Mouse (Mus musculus) limb, embryonic 14.5 days (tissue): Measurements from ENCODE around the gene Fndc3b. TPM values are rescaled to one million over a fixed set of nuclear protein-coding genes. Genes with fewer than 3 reads are reported as not detected.

ENCODE experiments used
- ATAC-seq: fragments of 200-750 bp; cut with Nextera tagmentation; 2 replicates; pipeline ENCODE4 v1.8.0; 2017; ENCODE audit warnings: low read depth, moderate number of reproducible peaks, moderate TSS enrichment; ENCODE audit not compliant: low FRiP score
- DNase-seq: peaks from one replicate; pipeline ENCODE4 v3.0.0-alpha.2; 2015; ENCODE audit warnings: low spot score
- H3K27ac ChIP-seq: fragments of 300-500 bp; sonication (generic); replicated peaks from 2 replicates; pipeline ENCODE4 v1.5.1; 2014; ENCODE audit warnings: low read depth, mild to moderate bottlenecking, low read length, moderate library complexity, mixed read lengths
- H3K27me3 ChIP-seq: fragments of 300-500 bp; sonication (generic); 2 replicates; pipeline ENCODE4 v1.6.1; 2014; ENCODE audit warnings: low read length, mixed read lengths; ENCODE audit not compliant: control insufficient read depth, insufficient read depth
- H3K36me3 ChIP-seq: fragments of 300-500 bp; sonication (generic); 2 replicates; pipeline ENCODE4 v1.6.1; 2014; ENCODE audit warnings: mild to moderate bottlenecking, low read length, moderate library complexity, mixed read lengths; ENCODE audit not compliant: control insufficient read depth, insufficient read depth
- H3K4me1 ChIP-seq: fragments of 300-500 bp; sonication (generic); 2 replicates; pipeline ENCODE4 v1.6.1; 2014; ENCODE audit warnings: antibody characterized with exemption, low read length, mixed read lengths; ENCODE audit not compliant: control insufficient read depth, insufficient read depth
- H3K4me2 ChIP-seq: fragments of 300-500 bp; sonication (generic); replicated peaks from 2 replicates; pipeline ENCODE4 v1.6.1; 2014; ENCODE audit warnings: low read depth, mild to moderate bottlenecking, low read length, moderate library complexity; ENCODE audit not compliant: severe bottlenecking
- H3K4me3 ChIP-seq: fragments of 300-500 bp; sonication (generic); replicated peaks from 2 replicates; pipeline ENCODE4 v1.5.1; 2014; ENCODE audit warnings: low read length
- H3K9ac ChIP-seq: fragments of 300-500 bp; sonication (generic); 2 replicates; pipeline ENCODE4 v1.6.1; 2014; ENCODE audit warnings: mild to moderate bottlenecking, low read depth, low read length, moderate library complexity; ENCODE audit not compliant: severe bottlenecking
- H3K9me3 ChIP-seq: fragments of 300-500 bp; sonication (generic); 2 replicates; pipeline ENCODE4 v1.6.1; 2016; ENCODE audit warnings: low read length; ENCODE audit not compliant: control insufficient read depth
- POLR2A ChIP-seq: fragments of 200-500 bp; IDR thresholded peaks from 2 replicates; pipeline ENCODE4 v1.8.0; 2012; ENCODE audit warnings: inconsistent platforms, mild to moderate bottlenecking, moderate library complexity, borderline replicate concordance; ENCODE audit not compliant: insufficient read depth, insufficient read length; ENCODE audit errors: extremely low read depth
- WGBS: fragments of 180-500 bp; shearing (Covaris S2); extraction: QIAGEN DNeasy Blood & Tissue Kit; methylation state at CpG from one replicate; pipeline ENCODE4 v1.1.7; 2014; 5-methylcytosine and 5-hydroxymethylcytosine counted together
- polyA plus RNA-seq, 2 experiments: library from polyadenylated mRNA; depleted of rRNA in 1 of 2; stranded (reverse) in 1 of 2; unstranded in 1 of 2; fragments of >200 nt; fragmentation: Nextera tagmentation in 1 of 2; extraction: Ambion mirVana in 1 of 2; gene quantifications; 2 replicates each; pipeline versions ENCODE4 v1.2.1 to v1.2.3; 2012 to 2014

Fndc3b gene
- polyA plus RNA-seq, 2 experiments = 39.6 to 41.3 TPM

GRCm38 (mm10) chr3:27554325-27554724 lies 156.8 kb downstream of the Fndc3b start:
- Histone ChIP-seq H3K36me3 (peaks cover 10% of the 10 kb centered on the region), H3K4me2 (no peak overlapping the region), H3K4me3 (no peak overlapping the region), H3K9ac (no peak overlapping the region), H3K4me1 (no peaks in the 10 kb centered on the region; the same call in 1 of the 2 replicates), H3K27ac (no peak overlapping the region), H3K27me3 (no peaks in the 10 kb centered on the region), H3K9me3 (no peaks in the 10 kb centered on the region)
- no peak for TF ChIP-seq POLR2A
- WGBS = 72% methylated on average over 3 of the region's 3 CpGs
- no peak for DNase-seq
- ATAC-seq = no peak

DNA sequence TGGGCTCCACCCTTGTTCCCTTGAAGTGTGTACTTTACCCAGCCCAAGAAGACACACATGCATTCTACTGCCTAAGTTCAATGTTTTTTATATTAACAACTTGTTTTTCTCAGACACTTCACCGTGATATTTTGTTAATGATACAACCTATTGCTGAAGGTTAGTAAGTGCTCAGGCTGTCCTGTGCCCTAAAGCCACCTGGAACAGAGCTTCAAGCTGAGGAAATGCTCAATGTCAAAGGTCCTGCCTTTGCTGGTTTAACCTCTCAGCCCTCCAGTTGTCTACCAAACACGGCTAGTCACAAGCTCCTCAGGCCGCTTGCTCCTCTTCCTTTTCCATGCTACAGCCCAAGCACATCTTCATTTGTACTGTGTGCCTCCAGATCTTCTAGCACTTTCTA lies 157.3 kb downstream of the Fndc3b start:
- no peaks in the 10 kb centered on the region for H3K9me3 ChIP-seq
- peaks cover 10% of the 10 kb centered on the region for H3K36me3 ChIP-seq
- WGBS = 91% methylated on average over 3 of the region's 3 CpGs
- H3K27ac ChIP-seq = no peak overlapping the region
- DNase-seq = no peak
- H3K4me1 ChIP-seq = no peaks in the 10 kb centered on the region; the same call in 1 of the 2 replicates
- no peak overlapping the region for H3K4me2 ChIP-seq
- H3K9ac ChIP-seq = no peak overlapping the region
- H3K4me3 ChIP-seq = no peak overlapping the region
- TF ChIP-seq POLR2A = no peak
- H3K27me3 ChIP-seq = no peaks in the 10 kb centered on the region
- ATAC-seq = no peak

- no peaks in the 10 kb centered on the region for H3K9me3 ChIP-seq
Measured at GRCm38 (mm10) chr3:27551005-27551404, 160.1 kb downstream of the Fndc3b start.

GRCm38 (mm10) chr3:27550409-27550808 lies 160.7 kb downstream of the Fndc3b start:
- ATAC-seq = no peak
- no peaks in the 10 kb centered on the region for H3K9me3 ChIP-seq
- H3K27me3 ChIP-seq = no peaks in the 10 kb centered on the region
- DNase-seq = no peak
- no peak overlapping the region for H3K4me3 ChIP-seq
- WGBS = 91% methylated on average over 1 of the region's 1 CpGs
- H3K9ac ChIP-seq = no peak overlapping the region
- no peak overlapping the region for H3K27ac ChIP-seq
- no peaks in the 10 kb centered on the region for H3K4me1 ChIP-seq
- no peak overlapping the region for H3K4me2 ChIP-seq
- peaks cover 4% of the 10 kb centered on the region for H3K36me3 ChIP-seq
- no peak for TF ChIP-seq POLR2A

More at GRCm38 (mm10) chr3:27551005-27551404, 160.1 kb downstream of the Fndc3b start:
- no peak for TF ChIP-seq POLR2A
- WGBS = 92% methylated on average over 3 of the region's 3 CpGs
- Histone ChIP-seq H3K4me2 (no peak overlapping the region), H3K4me1 (no peaks in the 10 kb centered on the region), H3K27me3 (no peaks in the 10 kb centered on the region), H3K4me3 (no peak overlapping the region), H3K36me3 (peaks cover 10% of the 10 kb centered on the region), H3K27ac (no peak overlapping the region), H3K9ac (no peak overlapping the region)
- DNase-seq = no peak
- ATAC-seq = no peak

DNA sequence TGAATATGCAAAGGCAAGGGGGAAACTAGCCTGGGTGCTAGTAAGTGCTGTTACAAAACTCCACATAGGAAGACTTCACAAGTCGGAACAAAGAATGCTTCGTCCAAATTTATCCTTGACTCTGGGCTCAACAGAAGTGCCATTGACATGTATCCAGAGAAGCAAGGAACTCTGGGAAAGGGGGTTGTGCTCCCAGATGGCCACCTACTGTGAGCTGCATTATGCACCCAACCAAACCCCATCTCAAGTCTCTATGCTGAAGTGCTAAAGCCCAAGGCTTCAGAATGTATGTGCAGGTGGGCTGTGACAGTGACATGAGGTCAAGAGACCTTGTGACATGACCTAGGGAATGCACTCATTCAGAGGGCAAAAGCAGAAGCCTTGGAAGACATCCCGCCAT lies 165.5 kb downstream of the Fndc3b start:
- no peak overlapping the region for H3K9ac ChIP-seq
- DNase-seq = no peak

DNA sequence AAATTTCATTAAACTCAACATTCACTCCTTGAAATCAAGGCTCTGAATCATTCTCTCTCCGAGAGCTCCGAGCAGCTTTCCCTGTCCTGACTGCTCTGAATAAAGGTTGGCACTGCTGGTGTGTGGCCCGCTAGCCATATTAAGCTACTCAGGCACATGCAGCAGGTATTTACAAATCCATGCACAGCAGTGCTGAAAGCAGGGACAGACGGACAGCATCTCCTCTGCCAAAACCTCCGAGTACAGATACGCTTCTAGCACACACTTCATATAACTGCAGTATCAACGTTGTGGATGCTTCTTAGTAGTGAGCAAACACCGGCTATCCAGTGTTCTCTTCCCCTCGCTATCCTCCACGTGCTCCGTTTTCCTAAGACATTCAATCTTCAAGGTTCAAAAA lies 167.0 kb downstream of the Fndc3b start:
- TF ChIP-seq POLR2A = no peak
- no peak for ATAC-seq
- DNase-seq = no peak
- Histone ChIP-seq H3K27me3 (no peaks in the 10 kb centered on the region), H3K4me3 (no peak overlapping the region), H3K4me1 (no peaks in the 10 kb centered on the region), H3K9ac (no peak overlapping the region), H3K27ac (no peak overlapping the region), H3K36me3 (peaks cover 11% of the 10 kb centered on the region), H3K9me3 (no peaks in the 10 kb centered on the region), H3K4me2 (no peak overlapping the region)
- WGBS = 93% methylated on average over 11 of the region's 11 CpGs

More for the DNA sequence above, 165.5 kb downstream of the Fndc3b start:
- Histone ChIP-seq H3K27me3 (no peaks in the 10 kb centered on the region), H3K4me1 (no peaks in the 10 kb centered on the region), H3K4me3 (no peak overlapping the region), H3K4me2 (no peak overlapping the region), H3K9me3 (no peaks in the 10 kb centered on the region), H3K36me3 (peaks cover 11% of the 10 kb centered on the region), H3K27ac (no peak overlapping the region)
- WGBS = 89% methylated on average over 3 of the region's 3 CpGs
- ATAC-seq = no peak
- TF ChIP-seq POLR2A = no peak
